Mouse (Mus musculus): ENCODE measurements around the gene Zcwpw1.

Zcwpw1 gene

GRCm38 (mm10) chr5:137784546-137784945 is 3.1 kb upstream of the Zcwpw1 start:
- no peak for DNase-seq (ENCODE audit: low spot score)

GRCm38 (mm10) chr5:137785164-137786031 is 2.2 kb upstream of the Zcwpw1 start:
- DNase-seq (ENCODE audit: low spot score), result peak; percentile 11

GRCm38 (mm10) chr5:137786109-137786942 is 1.3 kb upstream of the Zcwpw1 start:
- DNase-seq (ENCODE audit: low spot score), result peak; percentile 99

DNA sequence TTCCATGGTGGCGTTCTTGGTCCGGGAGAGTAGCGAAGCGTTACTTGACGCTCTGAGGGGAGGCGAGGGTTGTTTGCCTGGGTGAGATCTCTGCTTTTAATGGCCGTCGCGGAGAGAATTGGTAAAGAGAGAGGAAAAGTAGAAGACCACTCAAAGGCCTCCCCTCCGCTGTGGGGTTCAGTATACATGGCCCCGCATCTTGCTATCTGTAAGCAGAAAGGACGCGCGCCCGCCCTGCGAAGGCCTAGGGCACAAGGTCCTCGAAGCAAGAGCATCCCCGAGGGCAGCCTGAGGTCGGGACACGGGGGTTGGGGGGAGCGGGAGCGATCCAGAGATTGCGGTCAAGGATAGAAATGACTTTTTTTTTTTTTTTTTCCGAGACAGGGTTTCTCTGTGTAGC is 573 bp downstream of the Zcwpw1 start:
- peak; percentile 13 for DNase-seq (ENCODE audit: low spot score)

DNA sequence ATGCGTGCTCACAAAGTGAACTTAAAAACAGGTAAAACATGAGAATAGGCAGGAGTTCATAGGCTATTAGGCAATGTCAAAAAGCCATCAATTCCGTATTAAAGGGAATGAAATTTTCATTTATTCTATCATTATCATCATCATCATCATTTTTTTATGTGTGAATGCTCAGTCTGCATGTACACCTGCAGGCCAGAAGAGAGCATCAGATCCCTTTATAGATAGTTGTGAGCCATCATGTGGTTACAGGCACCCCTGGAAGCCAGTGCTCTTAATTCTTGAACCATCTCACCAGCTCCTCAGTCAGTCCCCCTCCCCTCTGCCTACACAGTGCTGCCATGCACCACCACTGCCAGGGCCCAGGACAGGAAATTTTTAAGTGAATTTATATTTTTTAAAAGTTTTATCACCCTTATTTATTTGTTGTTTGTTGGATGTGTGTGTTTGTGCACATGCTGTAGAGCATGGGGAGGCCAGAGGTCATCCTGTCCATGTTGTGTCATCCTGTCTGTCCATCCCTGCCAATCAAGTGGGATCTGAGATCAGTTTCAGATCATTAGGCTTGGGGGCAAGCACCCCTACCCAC is 1.4 kb downstream of the Zcwpw1 start:
- no peak for DNase-seq (ENCODE audit: low spot score)

DNA sequence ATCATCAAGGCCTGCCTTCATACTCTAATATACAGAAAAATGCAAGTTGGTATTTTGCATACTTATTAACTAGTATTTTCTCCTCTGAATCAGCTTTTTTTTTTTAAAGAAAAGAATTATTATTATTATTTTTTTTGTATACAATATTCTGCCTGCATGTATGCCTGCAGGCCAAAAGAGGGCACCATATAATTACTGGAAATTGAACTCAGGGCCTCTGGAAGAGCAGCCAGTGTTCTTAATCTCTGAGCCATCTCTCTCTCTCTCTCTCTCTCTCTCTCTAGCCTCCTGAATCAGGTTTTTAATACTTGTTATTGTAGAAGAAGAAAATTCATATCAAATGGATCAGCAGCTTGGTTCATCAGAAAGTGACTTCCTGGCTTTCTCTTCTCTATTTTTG is 4.0 kb downstream of the Zcwpw1 start:
- DNase-seq (ENCODE audit: low spot score), result no peak

DNA sequence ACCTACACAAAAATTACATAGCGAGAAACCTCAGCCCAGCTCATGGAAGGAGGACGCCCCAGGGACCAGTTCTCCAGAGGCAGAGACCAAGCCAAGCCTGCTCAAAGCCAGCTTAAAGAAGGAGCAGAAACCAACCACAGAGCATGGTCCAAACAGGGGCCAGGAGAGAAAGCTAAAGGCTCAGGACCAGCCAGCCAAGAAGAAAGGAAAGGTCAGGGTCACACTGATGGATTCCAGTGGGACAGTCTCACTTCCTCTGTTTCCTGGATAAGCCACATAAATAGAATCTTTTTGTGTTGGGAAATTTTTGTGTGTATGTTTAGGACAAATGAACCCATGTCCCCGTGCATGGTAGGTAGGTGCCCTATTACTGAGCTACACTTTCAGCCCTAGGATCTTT is 9.0 kb downstream of the Zcwpw1 start:
- no peak for DNase-seq (ENCODE audit: low spot score)

DNA sequence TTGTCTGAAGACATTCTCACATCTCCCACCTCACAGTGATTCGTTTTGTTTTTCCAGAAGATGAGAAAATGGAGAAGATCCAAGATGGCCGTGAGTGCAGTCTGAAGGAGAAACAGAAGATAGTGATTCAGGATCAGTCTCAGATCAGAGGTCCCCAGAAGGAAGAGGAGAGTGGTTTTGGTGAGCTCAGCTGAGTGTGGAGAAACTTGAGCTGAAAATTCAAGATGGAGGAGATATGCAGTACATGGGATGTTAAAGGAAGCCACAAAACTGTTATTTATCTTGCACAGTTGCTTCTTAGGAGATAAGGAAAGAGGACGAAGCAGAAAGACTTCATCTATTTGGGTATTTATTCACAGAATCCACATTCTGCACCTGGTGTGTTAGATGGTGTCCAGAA is 13.3 kb downstream of the Zcwpw1 start:
- no peak for DNase-seq (ENCODE audit: low spot score)

GRCm38 (mm10) chr5:137806158-137806557 is 18.6 kb downstream of the Zcwpw1 start:
- DNase-seq (ENCODE audit: low spot score), result no peak

- DNase-seq (ENCODE audit: low spot score), result no peak
These were observed 20.7 kb downstream of the Zcwpw1 start for GRCm38 (mm10) chr5:137808316-137808715.

DNA sequence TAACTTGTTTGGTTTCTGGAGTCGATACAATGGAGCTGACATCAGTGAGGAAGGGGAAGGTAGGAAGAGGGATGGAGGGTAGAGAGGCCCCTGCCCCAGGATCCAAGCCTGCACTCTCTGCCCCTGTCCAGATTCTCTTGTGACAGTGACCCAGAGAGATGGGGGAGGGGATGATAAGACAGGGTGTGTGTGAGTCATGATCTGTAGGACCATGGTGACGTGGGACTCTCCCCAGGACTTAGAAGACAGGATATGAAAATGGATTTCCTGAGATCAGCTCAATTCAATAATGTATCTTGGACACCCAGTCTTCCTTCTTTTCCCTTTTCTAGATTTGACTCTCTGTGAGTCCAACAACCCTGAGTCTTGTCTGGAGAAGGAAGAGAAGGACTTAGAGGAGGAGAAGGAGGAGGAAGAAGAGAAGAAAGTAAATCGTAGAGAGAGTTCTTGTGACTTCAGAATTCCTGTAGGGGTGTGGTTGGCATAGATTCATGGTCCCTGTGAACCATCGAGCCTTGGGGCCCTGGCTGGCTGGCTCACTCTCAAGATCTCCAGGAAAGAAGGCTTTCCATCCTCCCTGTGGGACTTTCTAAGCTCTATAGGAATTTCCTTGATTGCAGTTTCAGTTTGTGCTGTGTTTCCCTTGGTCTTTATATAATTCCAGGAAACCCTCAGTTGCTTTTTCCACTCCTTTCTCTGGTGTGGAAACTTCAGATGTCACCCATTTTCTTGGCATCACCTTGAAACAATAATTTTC is 30.0 kb downstream of the Zcwpw1 start:
- no peak for DNase-seq (ENCODE audit: low spot score)

GRCm38 (mm10) chr5:137822126-137822525 is 34.5 kb downstream of the Zcwpw1 start:
- DNase-seq (ENCODE audit: low spot score), result no peak

- no peak for DNase-seq (ENCODE audit: low spot score)
These were observed 35.0 kb downstream of the Zcwpw1 start for GRCm38 (mm10) chr5:137822602-137823001.

DNA sequence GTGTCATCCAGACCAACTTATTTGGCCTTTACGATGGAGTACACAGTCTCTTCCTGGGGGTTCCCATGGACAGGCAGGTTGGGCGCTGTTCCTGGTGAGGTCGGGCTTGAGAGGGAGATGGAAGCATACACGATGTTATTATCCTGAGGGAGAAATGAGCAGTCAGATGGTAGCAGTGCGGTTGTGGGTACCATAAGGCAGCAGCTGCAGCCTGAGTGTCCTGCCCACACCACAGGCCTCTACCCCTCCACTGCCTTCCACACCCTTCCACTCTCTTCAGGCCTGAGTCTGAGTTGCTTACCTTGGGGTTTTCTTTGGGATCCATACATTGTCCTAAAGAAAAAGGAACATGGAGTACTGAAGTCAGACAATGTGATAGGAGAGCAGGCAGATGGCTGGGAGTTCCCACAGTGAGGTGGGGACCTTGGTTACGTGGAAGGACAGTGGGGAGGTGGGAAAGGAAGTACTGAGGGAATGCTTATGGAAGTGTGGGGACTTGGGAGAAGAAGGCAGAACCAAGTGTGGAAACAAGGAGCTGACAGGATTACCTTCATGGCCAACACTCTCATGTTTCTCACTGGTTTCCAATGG is 36.0 kb downstream of the Zcwpw1 start:
- DNase-seq (ENCODE audit: low spot score), result no peak

DNA sequence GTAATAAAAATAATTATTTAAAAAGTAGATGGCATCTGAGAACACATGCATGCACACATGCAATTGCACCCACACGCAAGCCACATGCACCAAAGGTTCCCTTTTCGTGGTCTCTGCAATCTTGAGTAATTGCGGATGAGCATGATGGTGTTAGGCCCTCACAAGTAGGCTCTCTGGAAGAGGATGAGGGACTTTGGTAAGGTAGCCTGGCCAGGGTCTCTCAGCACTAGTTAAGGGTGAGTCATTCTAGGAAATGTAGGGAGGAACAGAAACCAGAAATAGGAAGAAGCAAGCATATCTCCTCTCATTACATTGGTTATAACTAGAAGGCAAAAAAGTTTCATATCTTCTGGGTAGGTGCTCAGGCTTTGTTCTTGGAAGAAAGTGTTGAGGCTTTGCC is 37.4 kb downstream of the Zcwpw1 start:
- no peak for DNase-seq (ENCODE audit: low spot score)

GRCm38 (mm10) chr5:137825971-137826370 is 38.4 kb downstream of the Zcwpw1 start:
- no peak for DNase-seq (ENCODE audit: low spot score)

DNA sequence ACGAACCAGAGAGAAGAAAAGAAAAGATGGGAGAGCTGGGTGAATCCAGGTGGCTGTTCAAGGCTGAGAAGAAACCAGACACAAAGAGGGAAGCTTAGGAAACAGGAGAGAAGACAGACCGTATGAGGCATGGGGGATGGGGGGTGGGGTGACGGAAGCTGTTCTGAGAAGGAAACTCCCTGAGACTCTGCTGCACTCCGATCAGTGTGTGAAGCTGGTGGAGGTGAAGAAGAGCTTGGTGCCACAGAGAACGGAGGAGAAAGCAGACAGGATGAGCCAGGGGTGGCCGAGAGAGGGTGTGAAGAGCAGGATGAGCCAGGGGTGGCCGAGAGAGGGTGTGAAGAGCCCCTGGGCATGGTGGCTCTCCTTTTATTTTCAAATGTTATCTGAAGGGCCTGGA is 38.8 kb downstream of the Zcwpw1 start:
- no peak for DNase-seq (ENCODE audit: low spot score)

DNA sequence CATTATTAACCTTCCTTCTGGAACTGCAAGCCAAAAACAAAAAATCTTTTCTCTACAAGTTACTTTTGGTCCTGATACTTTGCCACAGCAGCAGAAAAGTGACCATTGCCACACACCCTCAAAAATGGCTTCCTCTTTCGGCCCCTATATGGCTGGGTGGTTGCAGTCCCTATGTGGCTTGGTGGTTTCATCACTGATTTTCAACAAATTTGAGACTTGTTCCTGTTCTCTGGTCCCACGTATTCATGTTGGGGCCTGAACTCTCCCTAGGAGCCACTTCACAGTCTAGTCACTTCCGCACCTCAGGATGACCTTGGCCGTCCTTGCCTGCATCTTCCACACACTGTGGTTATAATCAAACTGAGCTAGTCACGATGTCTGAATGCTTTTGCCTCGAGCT is 41.1 kb downstream of the Zcwpw1 start:
- no peak for DNase-seq (ENCODE audit: low spot score)

DNA sequence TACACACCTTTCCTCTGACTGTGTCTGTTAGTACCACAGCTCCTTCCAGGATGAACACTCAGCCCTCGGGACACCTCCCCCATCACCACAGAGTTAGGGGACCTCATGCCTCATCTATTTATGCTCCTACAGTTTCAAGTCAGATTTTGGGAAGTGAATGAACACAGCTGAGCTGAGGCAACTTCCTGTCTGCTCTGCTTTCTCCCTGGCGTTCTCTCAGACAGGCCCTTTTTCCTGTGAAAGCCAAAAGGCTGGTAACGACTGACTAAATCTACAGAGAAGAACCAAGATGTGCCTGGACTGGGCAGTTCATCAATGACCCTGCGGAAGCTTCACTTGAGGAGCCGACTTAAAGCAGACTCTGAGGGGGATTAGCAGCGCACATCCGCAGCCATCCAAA is 42.6 kb downstream of the Zcwpw1 start:
- DNase-seq (ENCODE audit: low spot score), result no peak

DNA sequence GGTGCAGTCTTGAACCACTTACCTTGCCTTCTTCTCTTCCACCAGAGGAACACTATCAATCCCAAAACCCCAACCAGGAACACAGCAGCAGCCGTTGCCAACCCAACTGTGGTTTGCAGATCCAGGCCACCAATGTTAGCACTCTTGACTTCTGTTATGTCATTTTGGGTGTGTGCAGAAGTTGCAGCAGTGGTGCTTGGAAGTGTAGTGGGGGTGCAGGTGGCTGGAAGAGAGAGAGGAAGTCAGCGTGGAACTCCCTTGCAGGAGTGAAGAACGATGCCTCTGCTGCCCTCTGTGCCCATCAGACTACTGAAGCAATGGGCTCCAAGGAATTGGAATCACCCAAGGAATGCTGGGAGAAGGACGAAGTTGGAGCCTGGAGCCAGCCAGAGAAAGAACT is 43.5 kb downstream of the Zcwpw1 start:
- no peak for DNase-seq (ENCODE audit: low spot score)

- DNase-seq (ENCODE audit: low spot score), result no peak
These were observed 43.9 kb downstream of the Zcwpw1 start for GRCm38 (mm10) chr5:137831506-137831905.

- no peak for DNase-seq (ENCODE audit: low spot score)
These were observed 45.9 kb downstream of the Zcwpw1 start for GRCm38 (mm10) chr5:137833500-137833899.
